Mouse (Mus musculus): ENCODE measurements around the gene Nid1.

The Nid1 gene

GRCm38 (mm10) chr13:13548431-13549190 lies 111.3 kb downstream of the Nid1 start:
- no peak for DNase-seq

DNA sequence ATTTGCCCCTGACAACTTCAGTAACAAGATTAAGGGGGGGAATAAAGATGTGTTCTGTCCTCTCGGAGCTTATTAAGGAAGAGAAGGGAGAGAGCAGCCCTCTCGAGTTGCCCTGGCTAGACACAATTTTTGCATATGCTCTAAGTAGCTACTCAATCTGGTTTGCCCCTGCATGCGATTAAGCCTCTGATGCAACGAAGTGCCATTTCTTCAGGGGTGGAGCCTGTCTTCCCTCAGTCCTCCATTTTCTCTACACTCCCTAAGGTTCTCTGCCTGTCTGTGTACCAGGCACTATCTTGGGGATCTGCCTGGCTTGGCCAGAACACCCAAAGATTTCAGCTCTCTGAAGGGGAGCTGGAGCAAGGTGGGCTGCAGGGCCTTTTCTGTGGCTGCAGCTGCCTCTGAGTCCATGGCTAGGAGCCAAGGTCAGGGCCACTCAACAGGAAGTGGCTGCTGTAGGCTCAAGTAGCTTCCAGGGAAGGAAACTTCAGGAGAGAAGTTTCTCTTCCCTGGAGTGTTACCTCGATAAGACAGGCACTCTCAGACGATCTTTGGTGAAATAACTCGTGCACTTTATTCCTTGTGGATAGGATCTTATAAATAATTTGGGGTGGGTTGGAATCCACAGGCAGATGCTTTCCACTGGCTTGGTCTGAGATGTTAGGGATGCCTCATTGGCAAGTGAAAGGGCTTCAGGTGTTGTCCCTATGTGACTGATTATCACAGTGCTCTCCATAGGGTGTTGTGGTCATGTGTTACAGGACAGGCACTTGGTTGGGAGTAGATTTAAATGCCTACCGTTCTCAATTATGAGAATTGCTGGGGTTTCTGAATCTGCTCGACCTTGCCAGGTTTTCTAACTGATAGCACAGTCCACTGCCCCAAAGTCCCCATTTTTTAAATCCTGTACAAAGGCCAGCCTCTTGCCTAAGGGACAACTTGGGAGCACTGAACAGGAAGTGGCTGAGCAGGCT lies 112.6 kb downstream of the Nid1 start:
- DNase-seq: no peak

DNA sequence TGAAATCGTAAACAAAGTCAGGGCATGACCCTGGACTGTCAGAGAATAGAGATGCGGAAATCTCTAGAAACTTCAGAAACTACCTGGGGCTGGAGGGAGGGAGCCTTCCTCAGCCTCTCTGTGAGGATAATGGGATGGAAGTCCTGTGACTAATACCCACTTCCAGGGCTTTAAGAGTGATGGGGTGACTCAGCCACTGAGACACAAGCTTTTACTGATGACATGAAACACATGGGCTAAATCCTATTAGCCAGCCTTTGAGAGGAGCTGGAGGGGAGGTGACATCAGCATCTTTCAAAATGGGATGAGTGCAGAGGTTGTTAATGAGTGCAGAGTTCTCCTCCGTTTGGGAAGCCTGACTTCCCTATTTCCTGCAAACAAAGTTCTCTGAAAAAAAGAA lies 114.7 kb downstream of the Nid1 start:
- DNase-seq: no peak

GRCm38 (mm10) chr13:13553660-13554059 lies 116.3 kb downstream of the Nid1 start:
- DNase-seq: no peak

- DNase-seq: no peak
Measured at GRCm38 (mm10) chr13:13555196-13555595, 117.8 kb downstream of the Nid1 start.

DNA sequence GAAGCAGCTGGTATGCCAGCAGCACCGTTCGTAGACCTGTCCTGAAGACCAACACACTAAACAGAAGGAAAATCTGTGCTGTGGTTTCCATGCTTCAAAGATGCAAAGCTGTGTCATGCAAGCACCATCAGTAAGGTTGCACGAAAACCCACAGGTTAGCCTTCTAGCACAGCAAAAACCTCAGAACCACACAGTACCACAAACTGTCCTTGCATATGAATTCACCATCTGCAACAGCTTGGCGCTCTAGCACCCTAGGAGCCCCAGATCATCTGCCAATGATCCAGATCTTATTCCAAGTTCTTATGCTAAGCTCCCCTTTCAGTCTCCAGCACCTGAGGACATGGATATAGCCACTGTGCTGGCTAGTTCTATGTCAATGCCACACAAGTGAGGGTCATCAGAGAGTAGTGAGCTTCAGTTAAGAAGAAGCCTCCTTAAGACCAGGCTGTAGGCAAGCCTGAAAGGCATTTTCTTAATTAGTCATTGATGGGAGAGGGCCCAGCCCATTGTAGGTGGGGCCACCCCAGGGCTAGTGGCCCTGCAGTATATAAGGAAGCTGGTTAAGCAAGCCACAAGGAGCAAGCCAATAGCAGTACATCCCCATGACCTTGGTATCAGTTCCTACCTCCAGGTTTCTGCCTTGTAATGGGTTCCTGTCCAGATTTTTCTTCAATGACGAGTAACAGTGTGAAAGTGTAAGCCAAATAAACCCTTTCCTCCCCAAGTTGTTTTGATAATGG lies 119.8 kb downstream of the Nid1 start:
- no peak for DNase-seq

DNA sequence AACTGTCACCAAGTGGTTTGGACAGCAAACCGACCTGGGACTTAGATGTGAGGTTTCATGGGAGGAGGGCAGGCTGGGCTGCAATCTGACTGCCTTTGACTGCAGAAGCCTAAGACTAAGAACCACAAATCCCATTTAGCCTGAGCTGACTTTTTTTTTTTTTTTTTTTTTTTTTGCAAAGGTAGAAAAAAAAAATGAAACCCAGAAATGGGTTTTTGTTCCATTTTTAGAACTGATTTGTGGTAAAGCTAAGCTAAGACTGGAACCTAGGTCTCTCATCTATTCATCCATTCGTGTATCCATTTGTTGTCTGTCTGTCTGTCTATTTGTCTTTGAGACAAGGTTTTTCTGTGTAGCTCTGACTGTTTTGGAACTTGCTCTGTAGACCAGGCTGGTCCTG lies 120.9 kb downstream of the Nid1 start:
- DNase-seq: no peak

DNA sequence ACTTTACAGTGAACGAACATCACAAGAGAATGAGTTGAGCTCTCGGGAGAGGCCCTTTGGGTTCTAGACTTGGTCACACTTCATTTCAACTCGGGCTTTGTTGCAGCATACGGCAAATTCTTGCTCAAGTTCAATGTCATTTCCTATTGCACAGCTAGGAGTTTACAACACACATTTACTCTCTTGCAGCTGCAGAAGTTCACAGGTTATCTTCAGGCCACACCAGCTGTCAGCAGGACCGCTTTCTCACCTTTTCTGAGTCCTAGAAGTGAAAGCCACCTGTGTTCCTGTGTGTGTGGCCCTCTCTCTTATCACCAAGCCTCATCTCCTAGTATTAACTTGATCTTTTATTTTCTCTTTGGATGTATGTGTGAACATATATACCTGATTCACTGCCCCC lies 121.5 kb downstream of the Nid1 start:
- DNase-seq: no peak
